Mouse (Mus musculus): ENCODE measurements at regions not wholly inside any gene's neighbourhood (a gene's known extent, or its start where the extent isn't known, plus 50 kb on each side); places are given as distances from the start of the nearest gene placed in this dataset.
"Not testable (repeated sequence)": the region's sequence is repeated elsewhere in the genome, so short reads cannot be mapped to it uniquely, and the experiment has no call there.

GRCm38 (mm10) chr12:20802027-20802426, 188.2 kb upstream of the Asap2 start:
- DNase-seq, result not testable (repeated sequence)

- not testable (repeated sequence) for DNase-seq
Observed at GRCm38 (mm10) chr12:20805466-20805865, 184.8 kb upstream of the Asap2 start.

- DNase-seq, result no peak
Observed at GRCm38 (mm10) chr12:20806681-20807080, 183.6 kb upstream of the Asap2 start.

- DNase-seq, result not testable (repeated sequence)
Observed at GRCm38 (mm10) chr12:20813836-20814235, 176.4 kb upstream of the Asap2 start.

- DNase-seq, result not testable (repeated sequence)
Observed at GRCm38 (mm10) chr12:20815121-20815520, 175.1 kb upstream of the Asap2 start.

GRCm38 (mm10) chr12:20815599-20815998, 174.7 kb upstream of the Asap2 start:
- peak; percentile 51 for DNase-seq

GRCm38 (mm10) chr12:20843661-20844320, 146.5 kb upstream of the Asap2 start:
- DNase-seq, result not testable (repeated sequence)

GRCm38 (mm10) chr12:20844873-20845272, 145.4 kb upstream of the Asap2 start:
- peak; percentile 8 for DNase-seq

- no peak for DNase-seq
Observed at GRCm38 (mm10) chr12:20845297-20845696, 145.0 kb upstream of the Asap2 start.

DNA sequence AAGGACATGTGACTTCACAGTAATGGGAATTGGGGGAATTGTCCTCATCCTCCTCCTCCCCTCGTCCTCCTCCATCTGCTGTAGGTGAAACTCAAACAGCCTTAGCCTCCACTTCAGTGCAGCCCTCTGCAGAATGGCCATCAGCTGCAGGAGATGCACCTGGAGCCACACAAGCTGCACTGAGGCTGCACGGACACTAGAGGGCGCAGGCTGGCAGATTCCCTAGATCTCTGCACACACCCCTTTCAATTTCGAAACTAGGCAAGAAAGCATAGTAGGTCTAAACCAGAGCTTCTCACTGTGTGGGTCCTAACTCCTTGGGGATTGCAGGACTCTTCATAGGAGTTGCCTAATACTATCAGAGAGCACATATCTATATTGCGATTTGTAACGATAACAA, 106.2 kb upstream of the Asap2 start:
- DNase-seq, result not testable (repeated sequence)

GRCm38 (mm10) chr12:20920653-20921397, 69.4 kb upstream of the Asap2 start:
- peak; percentile 70 for DNase-seq

- DNase-seq, result not testable (repeated sequence)
Observed at GRCm38 (mm10) chr12:20921398-20922023, 68.7 kb upstream of the Asap2 start.

GRCm38 (mm10) chr12:20928966-20929365, 61.3 kb upstream of the Asap2 start:
- peak; percentile 42 for DNase-seq
